Mouse (Mus musculus) heart, embryonic 15.5 days (tissue): ENCODE data around the gene Pdxp. TPM values are rescaled to one million over a fixed set of nuclear protein-coding genes. Genes with fewer than 3 reads are reported as not detected.

Experiments used
- ATAC-seq: fragments of 200-750 bp; cut with Nextera tagmentation; replicated peaks from 2 replicates; pipeline ENCODE4 v1.8.0; 2017; ENCODE audit warnings: low read depth, moderate TSS enrichment; ENCODE audit not compliant: insufficient number of reproducible peaks, insufficient read depth, low FRiP score
- H3K27ac ChIP-seq: fragments of 300-500 bp; sonication (generic); 2 replicates; pipeline ENCODE4 v1.5.1; 2015; ENCODE audit warnings: mild to moderate bottlenecking, inconsistent platforms
- H3K27me3 ChIP-seq: fragments of 300-500 bp; sonication (generic); 2 replicates; pipeline ENCODE4 v1.6.1; 2015; ENCODE audit warnings: inconsistent platforms
- H3K36me3 ChIP-seq: fragments of 300-500 bp; sonication (generic); 2 replicates; pipeline ENCODE4 v1.6.1; 2015; ENCODE audit warnings: mild to moderate bottlenecking, inconsistent platforms
- H3K4me1 ChIP-seq: fragments of 300-500 bp; sonication (generic); replicated peaks from 2 replicates; pipeline ENCODE4 v1.6.1; 2015; ENCODE audit warnings: inconsistent platforms
- H3K4me2 ChIP-seq: fragments of 300-500 bp; sonication (generic); 2 replicates; pipeline ENCODE4 v1.6.1; 2015; ENCODE audit warnings: inconsistent platforms, mild to moderate bottlenecking, moderate library complexity
- H3K4me3 ChIP-seq: fragments of 300-500 bp; sonication (generic); 2 replicates; pipeline ENCODE4 v1.5.1; 2015; ENCODE audit warnings: mild to moderate bottlenecking, inconsistent platforms
- H3K9ac ChIP-seq: fragments of 300-500 bp; sonication (generic); 2 replicates; pipeline ENCODE4 v1.6.1; 2015; ENCODE audit warnings: mild to moderate bottlenecking, inconsistent platforms
- H3K9me3 ChIP-seq: fragments of 300-500 bp; sonication (generic); replicated peaks from 2 replicates; pipeline ENCODE4 v1.6.1; 2016; ENCODE audit warnings: inconsistent platforms
- WGBS: fragments of 180-500 bp; shearing (Covaris S2); methylation state at CpG from one replicate; pipeline ENCODE4 v1.1.7; 2015; ENCODE audit warnings: mixed read lengths; 5-methylcytosine and 5-hydroxymethylcytosine counted together
- polyA plus RNA-seq: library from polyadenylated mRNA; unstranded; fragments of >200 nt; fragmentation: Nextera tagmentation; extraction: Ambion mirVana; gene quantifications from 2 replicates; pipeline ENCODE4 v1.2.1, GENCODE M21; 2015

Gene Pdxp
- polyA plus RNA-seq, 1 experiment from 2014 or later: 16.2 TPM

- peaks cover 65% of the 10 kb centered on the region for H3K4me1 ChIP-seq
- H3K4me3 ChIP-seq: peak within 1 kb of the TSS; percentile 67
- peak within 1 kb of the TSS; percentile 64 for H3K27ac ChIP-seq
- H3K4me2 ChIP-seq: peak within 1 kb of the TSS; percentile 75
- H3K9me3 ChIP-seq: no peaks in the 10 kb centered on the region
- H3K27me3 ChIP-seq: no peaks in the 10 kb centered on the region
- ATAC-seq: peak; percentile 54
- peak within 1 kb of the TSS; percentile 71 for H3K9ac ChIP-seq
- WGBS: under 1% methylated on average over 47 of the region's 47 CpGs
- peaks cover 23% of the 10 kb centered on the region for H3K36me3 ChIP-seq
Measured at GRCm38 (mm10) chr15:78899740-78900584, 13.8 kb upstream of the Pdxp start, which contains the start of gene Sh3bp1. TSS of gene Sh3bp1 (plus strand) at chr15:78899768.

- ATAC-seq: no peak
- peak overlapping the region; percentile 67 for H3K4me3 ChIP-seq
- H3K36me3 ChIP-seq: peaks cover 30% of the 10 kb centered on the region
- no peaks in the 10 kb centered on the region for H3K27me3 ChIP-seq
- H3K4me1 ChIP-seq: peaks cover 61% of the 10 kb centered on the region
- WGBS: 17% methylated on average over 18 of the region's 18 CpGs
- H3K4me2 ChIP-seq: peak overlapping the region; percentile 75
- no peaks in the 10 kb centered on the region for H3K9me3 ChIP-seq
- H3K27ac ChIP-seq: peak overlapping the region; percentile 64
- H3K9ac ChIP-seq: peak overlapping the region; percentile 71
Measured at GRCm38 (mm10) chr15:78900585-78901421, 12.9 kb upstream of the Pdxp start.

DNA sequence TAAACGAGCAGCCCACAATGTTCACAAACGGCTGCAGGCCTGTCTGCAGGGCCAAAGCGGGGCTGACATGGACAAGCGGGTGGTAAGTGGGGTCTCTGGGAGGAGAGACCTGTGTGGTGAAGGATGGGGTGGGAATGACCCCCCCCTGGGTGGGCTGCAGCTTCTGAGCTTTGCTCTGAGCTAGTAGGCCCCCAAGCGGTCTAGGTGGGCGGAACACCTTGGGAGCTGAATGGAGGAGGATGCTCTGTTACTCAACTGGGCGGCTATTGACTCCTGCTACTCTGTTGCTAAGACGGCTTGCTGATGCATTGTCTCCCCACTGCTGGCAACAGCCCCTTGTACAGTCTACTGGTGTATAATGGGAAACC lies 12.3 kb upstream of the Pdxp start:
- Histone ChIP-seq H3K36me3 (peaks cover 36% of the 10 kb centered on the region), H3K4me1 (peaks cover 57% of the 10 kb centered on the region), H3K9ac (peak overlapping the region; percentile 71; the same call in 1 of the 2 replicates), H3K4me3 (peak overlapping the region; percentile 67), H3K4me2 (peak overlapping the region; percentile 75), H3K27me3 (no peaks in the 10 kb centered on the region), H3K9me3 (no peaks in the 10 kb centered on the region), H3K27ac (peak overlapping the region; percentile 64; the same call in 1 of the 2 replicates)
- WGBS: 59% methylated on average over 8 of the region's 8 CpGs
- ATAC-seq: no peak

- peak overlapping the region; percentile 8; the same call in 1 of the 2 replicates for H3K4me3 ChIP-seq
- H3K27me3 ChIP-seq: no peaks in the 10 kb centered on the region
- H3K9ac ChIP-seq: peak overlapping the region; percentile 51; the same call in 1 of the 2 replicates
- WGBS: 7% methylated on average over 2 of the region's 2 CpGs
- peaks cover 55% of the 10 kb centered on the region for H3K36me3 ChIP-seq
- H3K4me2 ChIP-seq: no peak overlapping the region
- H3K4me1 ChIP-seq: peaks cover 38% of the 10 kb centered on the region
- ATAC-seq: no peak
- no peaks in the 10 kb centered on the region for H3K9me3 ChIP-seq
- H3K27ac ChIP-seq: peak overlapping the region; percentile 40; the same call in 1 of the 2 replicates
Measured at GRCm38 (mm10) chr15:78903243-78903642, 10.5 kb upstream of the Pdxp start.

GRCm38 (mm10) chr15:78908399-78908798 lies 5.3 kb upstream of the Pdxp start:
- 82% methylated on average over 7 of the region's 7 CpGs for WGBS
- H3K4me3 ChIP-seq: no peak overlapping the region
- no peak for ATAC-seq
- no peak overlapping the region for H3K27ac ChIP-seq
- peaks cover 7% of the 10 kb centered on the region for H3K4me1 ChIP-seq
- H3K4me2 ChIP-seq: no peak overlapping the region
- peaks cover 83% of the 10 kb centered on the region for H3K36me3 ChIP-seq
- H3K9me3 ChIP-seq: no peaks in the 10 kb centered on the region
- H3K27me3 ChIP-seq: no peaks in the 10 kb centered on the region
- no peak overlapping the region for H3K9ac ChIP-seq

DNA sequence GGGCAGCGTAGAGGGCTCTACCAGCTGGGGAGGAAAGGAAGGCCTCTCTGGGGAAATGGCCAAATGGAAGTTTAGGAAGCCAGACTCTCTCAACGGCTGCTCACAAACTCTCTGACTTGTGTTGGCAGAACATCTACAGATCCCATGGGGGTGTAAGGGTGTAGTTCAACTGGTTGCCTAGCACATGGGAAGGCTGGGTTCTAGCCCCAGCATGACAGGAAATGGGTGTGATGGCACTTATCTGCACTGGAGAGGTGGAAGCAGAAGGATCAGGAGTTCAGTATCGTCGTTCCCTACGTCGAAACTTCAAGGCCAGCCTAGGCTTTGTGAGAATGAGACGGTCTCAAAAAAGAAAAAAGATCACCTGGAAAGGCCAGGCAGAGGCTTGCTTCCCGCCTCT lies 4.7 kb upstream of the Pdxp start:
- 76% methylated on average over 8 of the region's 8 CpGs for WGBS
- no peak for ATAC-seq
- H3K36me3 ChIP-seq: peaks cover 77% of the 10 kb centered on the region

GRCm38 (mm10) chr15:78912040-78912439 lies 1.7 kb upstream of the Pdxp start:
- no peak overlapping the region for H3K4me2 ChIP-seq
- no peak overlapping the region for H3K4me3 ChIP-seq
- H3K36me3 ChIP-seq: peaks cover 47% of the 10 kb centered on the region
- WGBS: 33% methylated on average over 9 of the region's 9 CpGs
- H3K27me3 ChIP-seq: no peaks in the 10 kb centered on the region
- no peaks in the 10 kb centered on the region for H3K9me3 ChIP-seq
- H3K27ac ChIP-seq: no peak overlapping the region
- H3K4me1 ChIP-seq: peaks cover 32% of the 10 kb centered on the region
- H3K9ac ChIP-seq: no peak overlapping the region
- no peak for ATAC-seq

More for the DNA sequence above, 4.7 kb upstream of the Pdxp start:
- Histone ChIP-seq H3K4me3 (no peak overlapping the region), H3K9me3 (no peaks in the 10 kb centered on the region), H3K27ac (no peak overlapping the region), H3K27me3 (no peaks in the 10 kb centered on the region), H3K4me2 (no peak overlapping the region), H3K4me1 (peaks cover 7% of the 10 kb centered on the region), H3K9ac (no peak overlapping the region)

DNA sequence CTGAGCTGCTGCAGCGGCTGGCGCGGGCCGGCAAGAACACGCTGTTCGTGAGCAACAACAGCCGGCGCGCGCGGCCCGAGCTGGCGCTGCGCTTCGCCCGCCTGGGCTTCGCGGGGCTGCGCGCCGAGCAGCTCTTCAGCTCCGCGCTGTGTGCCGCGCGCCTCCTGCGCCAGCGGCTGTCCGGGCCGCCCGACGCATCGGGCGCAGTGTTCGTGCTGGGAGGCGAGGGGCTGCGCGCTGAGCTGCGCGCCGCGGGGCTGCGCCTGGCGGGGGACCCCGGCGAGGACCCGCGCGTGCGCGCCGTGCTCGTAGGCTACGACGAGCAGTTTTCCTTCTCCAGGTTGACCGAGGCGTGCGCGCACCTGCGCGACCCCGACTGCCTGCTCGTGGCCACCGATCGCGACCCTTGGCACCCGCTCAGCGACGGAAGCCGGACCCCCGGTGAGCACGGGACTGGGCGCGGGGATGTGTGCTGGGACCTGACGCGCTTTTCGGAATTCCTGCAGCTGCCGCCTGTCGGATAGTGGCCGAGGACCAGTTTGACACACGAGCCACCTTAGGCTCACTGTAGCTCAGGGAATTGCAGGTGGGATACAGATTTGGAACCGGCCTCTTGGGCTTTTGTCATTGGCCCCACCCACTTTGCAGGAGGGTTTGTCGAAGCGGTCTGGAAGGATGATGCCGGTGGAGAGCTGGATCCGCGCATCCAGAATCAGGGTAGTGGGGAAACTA lies 538 bp downstream of the Pdxp start:
- H3K4me1 ChIP-seq: peaks cover 32% of the 10 kb centered on the region
- ATAC-seq: peak; percentile 53
- H3K27me3 ChIP-seq: no peaks in the 10 kb centered on the region
- peak overlapping the region; percentile 76 for H3K9ac ChIP-seq
- H3K9me3 ChIP-seq: no peaks in the 10 kb centered on the region
- H3K36me3 ChIP-seq: peaks cover 27% of the 10 kb centered on the region
- H3K4me2 ChIP-seq: peak overlapping the region; percentile 100
- peak overlapping the region; percentile 74 for H3K4me3 ChIP-seq
- under 1% methylated on average over 87 of the region's 87 CpGs for WGBS
- peak overlapping the region; percentile 83 for H3K27ac ChIP-seq

DNA sequence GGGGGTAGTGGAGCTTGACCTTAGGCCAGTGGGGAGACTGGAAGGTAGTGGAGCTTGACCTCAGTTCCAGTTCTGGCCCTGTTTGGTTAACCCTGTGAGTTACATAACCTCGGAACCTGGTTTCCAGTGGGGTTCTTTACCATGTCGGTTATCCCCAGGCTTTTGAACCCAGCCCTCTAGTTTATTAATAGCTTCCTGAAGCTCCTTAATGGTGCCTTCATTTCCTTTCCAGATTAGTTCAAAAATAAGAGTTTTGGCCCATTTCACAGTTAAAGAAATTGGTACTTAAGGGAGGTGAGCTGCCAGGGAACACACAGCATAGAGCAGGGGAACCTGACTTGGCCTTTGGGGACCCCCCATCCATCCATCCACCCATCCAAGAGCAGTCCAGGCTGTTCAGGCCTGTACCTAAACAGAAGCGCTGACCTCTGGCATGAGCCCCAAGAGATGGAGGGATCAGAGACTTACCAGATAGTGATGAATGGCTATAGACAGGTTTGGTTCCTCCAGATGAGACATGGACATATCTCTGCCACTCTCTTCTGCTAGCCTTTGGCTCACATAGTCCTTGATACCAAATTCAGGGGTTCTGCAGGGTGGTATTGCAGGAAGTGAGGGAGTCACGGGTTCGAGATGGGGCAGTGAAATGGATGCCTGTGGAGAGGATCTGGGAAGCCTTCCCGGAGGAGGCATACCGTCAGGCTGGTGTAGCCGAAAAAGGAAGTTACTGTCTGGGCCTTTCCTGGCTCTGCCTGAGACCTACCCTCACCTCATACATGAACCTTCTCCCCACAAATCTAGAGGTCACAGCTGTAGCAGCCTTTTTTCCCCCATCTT lies 1.3 kb downstream of the Pdxp start:
- Histone ChIP-seq H3K36me3 (peaks cover 22% of the 10 kb centered on the region), H3K9me3 (no peaks in the 10 kb centered on the region), H3K27ac (no peak overlapping the region), H3K9ac (peak overlapping the region; percentile 76), H3K4me1 (peaks cover 32% of the 10 kb centered on the region), H3K4me3 (peak overlapping the region; percentile 74), H3K27me3 (no peaks in the 10 kb centered on the region), H3K4me2 (peak overlapping the region; percentile 100)
- no peak for ATAC-seq
- 51% methylated on average over 8 of the region's 8 CpGs for WGBS

- Histone ChIP-seq H3K4me2 (peak overlapping the region; percentile 100), H3K27me3 (no peaks in the 10 kb centered on the region), H3K36me3 (peaks cover 17% of the 10 kb centered on the region; the same call in 1 of the 2 replicates), H3K9me3 (no peaks in the 10 kb centered on the region), H3K4me1 (peaks cover 35% of the 10 kb centered on the region), H3K27ac (no peak overlapping the region), H3K4me3 (peak overlapping the region; percentile 74), H3K9ac (no peak overlapping the region)
- ATAC-seq: no peak
- 6% methylated on average over 8 of the region's 8 CpGs for WGBS
Measured at GRCm38 (mm10) chr15:78915660-78916017, 1.9 kb downstream of the Pdxp start.
